Mouse (Mus musculus) left cerebral cortex, postnatal 10 days (tissue): ENCODE results near the gene Cds2. TPM values are rescaled to one million over a fixed set of nuclear protein-coding genes. Genes with fewer than 3 reads are reported as not detected.

Experiments used
- DNase-seq, 2 experiments: peaks; one replicate each; pipeline ENCODE4 v3.0.0; 2021 to 2022; ENCODE audit warnings: low spot score in 2 of 2, mixed read lengths in 1 of 2; ENCODE audit errors: extremely low spot score in 1 of 2
- intact Hi-C: fragments of 180-260 bp; cut with DNase I; formaldehyde crosslinking; loops from one replicate; pipeline ENCODE4 v1.15.1; 2025
- total RNA-seq, 2 experiments: library from RNA; stranded (reverse); gene quantifications; 2 replicates each; pipeline ENCODE4 v1.2.3; 2021

The Cds2 gene
- total RNA-seq, 2 experiments from 2014 or later, result 182 to 191 TPM

DNA sequence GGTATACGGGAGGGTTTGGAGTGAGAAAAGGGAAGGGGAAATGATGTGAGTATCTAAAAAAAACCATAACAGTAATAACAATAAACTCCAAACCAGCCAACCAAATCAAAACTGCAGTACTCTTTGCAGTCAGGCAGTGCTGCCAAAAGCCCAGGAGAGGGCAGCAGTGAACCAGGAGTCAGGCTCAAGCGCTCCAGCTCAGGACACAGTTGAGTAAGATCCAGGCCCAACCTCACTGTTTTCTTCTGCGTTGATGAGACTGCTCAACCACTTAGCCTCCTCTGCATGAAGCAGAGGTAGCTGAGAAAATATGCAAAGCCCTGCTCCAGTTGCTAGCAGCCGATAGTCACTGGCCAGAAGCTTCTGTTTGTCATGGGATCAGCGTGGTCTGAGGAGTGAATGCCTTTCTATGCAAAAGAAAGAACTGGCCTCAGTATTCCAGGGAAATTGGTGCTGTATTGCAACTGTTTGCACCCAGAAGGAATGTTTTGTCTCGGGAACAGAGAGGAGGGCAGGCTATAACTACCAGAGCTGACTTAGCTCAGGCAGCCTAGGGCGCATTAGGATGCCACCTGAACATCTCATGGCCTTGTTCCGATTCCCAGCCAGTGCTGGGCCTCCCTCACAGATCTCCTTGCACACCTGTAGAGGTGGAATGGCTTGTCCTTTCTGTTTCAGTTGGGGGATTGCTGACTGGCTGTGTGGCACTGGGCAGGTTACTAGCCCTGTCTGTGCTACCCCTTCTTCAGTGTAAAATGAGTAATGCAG is 53.3 kb downstream of the Cds2 start:
- peak; percentile 73 to 81 for DNase-seq
- intact Hi-C loops, result loop anchor here (2.0 to 10.0 kb wide), 2 partner anchors 169 to 399 kb away; no protein-coding TSS in a partner anchor

- intact Hi-C loops, result loop anchor here (2.0 to 10.0 kb wide), 2 partner anchors 168 to 398 kb away; no protein-coding TSS in a partner anchor
- DNase-seq, result no peak
Observed at GRCm38 (mm10) chr2:132317178-132317577, 54.2 kb downstream of the Cds2 start.

DNA sequence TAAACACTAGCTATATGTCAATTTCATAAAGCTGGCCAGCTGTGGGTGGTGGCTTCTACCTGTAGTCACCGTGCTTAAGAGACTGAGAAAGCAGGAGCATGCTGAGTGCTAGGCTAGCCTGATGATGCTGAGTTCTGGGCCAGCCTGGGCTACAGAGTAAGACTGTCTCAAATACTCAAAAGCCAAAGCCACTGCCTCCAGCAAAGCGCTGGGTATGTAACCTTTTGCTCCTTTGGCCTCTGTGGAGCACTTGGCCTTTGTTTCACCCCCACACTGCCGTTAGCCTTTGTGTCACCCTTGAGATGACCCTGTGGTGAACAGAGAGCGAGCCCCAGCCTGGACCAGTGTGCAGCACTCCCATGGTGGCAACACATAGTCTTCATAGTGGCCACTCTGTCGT is 57.6 kb downstream of the Cds2 start:
- intact Hi-C loops, result no loop called here
- no peak for DNase-seq

- no peak for DNase-seq
- intact Hi-C loops, result no loop called here
Observed at GRCm38 (mm10) chr2:132323541-132323940, 60.6 kb downstream of the Cds2 start.

DNA sequence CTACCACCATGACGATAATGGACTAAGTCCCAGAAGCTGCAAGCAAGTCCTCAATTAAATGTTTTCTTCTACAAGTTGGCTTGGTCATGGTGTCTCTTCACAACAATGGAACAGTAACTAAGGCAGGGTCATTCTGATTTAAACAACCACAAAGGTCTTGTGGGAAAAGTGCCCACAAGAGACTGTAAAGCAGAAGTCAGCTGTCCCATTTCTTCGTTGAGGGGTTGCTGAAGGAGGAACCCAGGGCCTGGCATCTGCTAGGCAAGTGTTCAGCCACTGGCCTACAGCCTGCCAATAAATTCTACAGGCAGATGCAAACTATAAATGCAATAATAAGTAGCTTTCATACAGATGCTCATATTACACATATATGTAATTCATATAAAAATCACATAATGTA is 74.3 kb downstream of the Cds2 start:
- DNase-seq, result no peak
- intact Hi-C loops, result no loop called here

- intact Hi-C loops, result loop anchor here (5.0 kb wide), 1 partner anchor 47 kb away; the partner anchor contains the start of gene Prokr2
- DNase-seq, result no peak
Observed at GRCm38 (mm10) chr2:132340350-132340749, 77.4 kb downstream of the Cds2 start.

DNA sequence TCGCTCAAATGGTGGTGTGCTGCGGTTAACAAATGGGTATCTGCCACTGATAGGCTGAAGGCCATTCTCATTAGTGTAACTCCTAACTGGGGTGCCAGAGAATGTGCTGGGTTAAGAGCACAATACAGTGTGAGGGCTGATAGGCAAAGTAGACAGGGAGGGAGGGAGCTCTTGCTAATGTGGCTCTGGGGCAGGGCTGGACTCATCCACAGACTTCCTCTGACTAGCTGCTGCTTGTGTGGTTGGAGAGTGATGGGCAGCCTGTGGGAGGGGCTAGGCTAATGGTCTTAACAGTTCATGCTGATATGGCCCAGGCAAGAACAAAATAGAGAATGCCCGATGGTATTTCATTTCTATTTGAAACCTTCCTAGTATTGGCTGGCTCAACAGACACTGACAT is 78.3 kb downstream of the Cds2 start:
- DNase-seq, result no peak
- intact Hi-C loops, result loop anchor here (5.0 kb wide), 1 partner anchor 46 kb away; the partner anchor contains the start of gene Prokr2

- intact Hi-C loops, result loop anchor here (5.0 kb wide), 1 partner anchor 43 kb away; the partner anchor contains the start of gene Prokr2
- DNase-seq, result peak in 1 of 2 experiments; percentile 4
Observed at GRCm38 (mm10) chr2:132343846-132344245, 80.9 kb downstream of the Cds2 start.

Other genes with a start within 250 kb of the Cds2 start
- gene Rassf2, start 232.9 kb upstream of the Cds2 start, total RNA-seq, result 10 to 100 TPM; 28.0 to 30.4 TPM
- 10 to 100 TPM; 99.1 to 99.3 TPM for gene Slc23a2, start 118.0 kb upstream of the Cds2 start, total RNA-seq
- 10 to 100 TPM; 27.0 to 30.2 TPM for gene Tmem230, start 15.3 kb upstream of the Cds2 start, total RNA-seq
- gene Pcna, start 9.8 kb upstream of the Cds2 start, total RNA-seq, result 10 to 100 TPM; 57.1 to 61.2 TPM
- gene Prokr2, start 122.3 kb downstream of the Cds2 start, total RNA-seq, result 1 to 10 TPM; 4.2 to 8.8 TPM